ENCODE assay signal across 8 mouse cellular contexts in genomic region chr3:96219191-96219641, GRCm38 (mm10). TPM values are rescaled to one million over a fixed set of nuclear protein-coding genes. Genes with fewer than 3 reads are reported as not detected.
A peak's percentile ranks its signal among the peaks of the same experiment; 100 is the strongest.
DNase-seq lines count a peak whose midpoint lies in the region; ATAC-seq and TF ChIP-seq lines count a peak whose summit lies in the region.

No protein-coding gene starts in this region.

- TF ChIP-seq POLR2A in thymus, adult 2 months (IDR thresholded peaks at IDR 0.05; ENCODE audit: control insufficient read depth, extremely low read depth, insufficient read depth, low read length, poor library complexity) = no peak

- under 1% methylated on average over 12 of the region's 12 CpGs for WGBS in heart, embryonic 15.5 days
- WGBS in limb, embryonic 11.5 days = under 1% methylated on average over 12 of the region's 12 CpGs
- WGBS in midbrain, embryonic 11.5 days = under 1% methylated on average over 12 of the region's 12 CpGs
- under 1% methylated on average over 12 of the region's 12 CpGs for WGBS in thymus, adult 2 months

- H3K4me3 ChIP-seq in layer of hippocampus, adult 2 months = peak overlapping the region; percentile 90
- peak overlapping the region; percentile 68 for H3K4me3 ChIP-seq in heart, embryonic 15.5 days
- peak overlapping the region; percentile 61 for H3K4me3 ChIP-seq in limb, embryonic 11.5 days (ENCODE audit: low read depth, low read length)
- peak overlapping the region; percentile 60 for H3K4me3 ChIP-seq in midbrain, embryonic 11.5 days (ENCODE audit: low read depth, low read length)
- peak overlapping the region; percentile 49 for H3K4me3 ChIP-seq in thymus, adult 2 months (ENCODE audit: control insufficient read depth, insufficient read depth, low read length)

- H3K9ac ChIP-seq in heart, embryonic 15.5 days = peak overlapping the region; percentile 64
- peak overlapping the region; percentile 47 for H3K9ac ChIP-seq in limb, embryonic 11.5 days (ENCODE audit: low read length)
- peak overlapping the region; percentile 94 for H3K9ac ChIP-seq in midbrain, embryonic 11.5 days (ENCODE audit: low read length)

- ATAC-seq in heart, embryonic 15.5 days (replicated peaks; ENCODE audit: insufficient number of reproducible peaks, insufficient read depth, low FRiP score, low read depth) = no peak
- peak; percentile 2; the same call in 1 of the 2 replicates for ATAC-seq in limb, embryonic 11.5 days (ENCODE audit: insufficient number of reproducible peaks, low FRiP score, low TSS enrichment, low read depth)
- peak; percentile 26; the same call in 1 of the 2 replicates for ATAC-seq in midbrain, embryonic 11.5 days (ENCODE audit: low FRiP score)

- peak; percentile 59 for TF ChIP-seq CTCF in layer of hippocampus, adult 2 months (conservative IDR thresholded peaks at IDR 0.05)
- TF ChIP-seq CTCF in thymus, adult 2 months (IDR thresholded peaks at IDR 0.05; ENCODE audit: borderline replicate concordance, control insufficient read depth, extremely low read depth, insufficient read depth, low read length, poor library complexity) = no peak

- H3K4me1 ChIP-seq in heart, embryonic 15.5 days (replicated peaks) = peaks cover 33% of the 10 kb centered on the region
- peaks cover 12% of the 10 kb centered on the region for H3K4me1 ChIP-seq in limb, embryonic 11.5 days (ENCODE audit: control insufficient read depth, insufficient read depth, low read length)
- peaks cover 19% of the 10 kb centered on the region for H3K4me1 ChIP-seq in midbrain, embryonic 11.5 days (ENCODE audit: control insufficient read depth, insufficient read depth, low read length)
- H3K4me1 ChIP-seq in thymus, adult 2 months (replicated peaks; ENCODE audit: control insufficient read depth, insufficient read depth, low read length) = peaks cover 17% of the 10 kb centered on the region

- no peaks in the 10 kb centered on the region for H3K27me3 ChIP-seq in heart, embryonic 15.5 days
- no peaks in the 10 kb centered on the region for H3K27me3 ChIP-seq in limb, embryonic 11.5 days (ENCODE audit: control insufficient read depth, insufficient read depth, low read length)
- no peaks in the 10 kb centered on the region for H3K27me3 ChIP-seq in midbrain, embryonic 11.5 days (ENCODE audit: control insufficient read depth, insufficient read depth, low read length)
- no peaks in the 10 kb centered on the region for H3K27me3 ChIP-seq in thymus, adult 2 months (ENCODE audit: control insufficient read depth, insufficient read depth, low read length)

- peak overlapping the region; percentile 83 for H3K4me2 ChIP-seq in heart, embryonic 15.5 days
- peak overlapping the region; percentile 59 for H3K4me2 ChIP-seq in limb, embryonic 11.5 days (ENCODE audit: low read depth, severe bottlenecking)
- peak overlapping the region; percentile 85 for H3K4me2 ChIP-seq in midbrain, embryonic 11.5 days

- H3K27ac ChIP-seq in layer of hippocampus, adult 2 months = peak overlapping the region; percentile 100
- peak overlapping the region; percentile 99 for H3K27ac ChIP-seq in heart, embryonic 15.5 days
- H3K27ac ChIP-seq in limb, embryonic 11.5 days (replicated peaks; ENCODE audit: low read depth, low read length) = peak overlapping the region; percentile 98
- peak overlapping the region; percentile 96 for H3K27ac ChIP-seq in midbrain, embryonic 11.5 days (ENCODE audit: low read depth, low read length)
- peak overlapping the region; percentile 90 for H3K27ac ChIP-seq in thymus, adult 2 months (ENCODE audit: control insufficient read depth, insufficient read depth, low read length)

- H3K36me3 ChIP-seq in heart, embryonic 15.5 days = no peaks in the 10 kb centered on the region
- no peaks in the 10 kb centered on the region for H3K36me3 ChIP-seq in limb, embryonic 11.5 days (ENCODE audit: control insufficient read depth, insufficient read depth, low read length)
- H3K36me3 ChIP-seq in midbrain, embryonic 11.5 days (ENCODE audit: control insufficient read depth, insufficient read depth, low read length) = no peaks in the 10 kb centered on the region
- H3K36me3 ChIP-seq in thymus, adult 2 months (ENCODE audit: control insufficient read depth, insufficient read depth, low read length) = no peaks in the 10 kb centered on the region

- no peak for DNase-seq in layer of hippocampus, adult 2 months (ENCODE audit: low spot score in 2 of 2)
- DNase-seq in layer of hippocampus, postnatal 25 days (ENCODE audit: extremely low spot score in 1 of 2, low spot score in 1 of 2) = no peak
- peak; percentile 46 to 57 for DNase-seq in cerebellum, postnatal 14 days
- peak; percentile 67 for DNase-seq in limb, embryonic 11.5 days (ENCODE audit: low spot score)
- peak; percentile 95 for DNase-seq in midbrain, embryonic 11.5 days (ENCODE audit: low spot score, missing footprints)
- peak; percentile 56 for DNase-seq in thymus, adult 2 months
- no peak for DNase-seq in testis, postnatal 14 days (ENCODE audit: low spot score)

- H3K9me3 ChIP-seq in heart, embryonic 15.5 days (replicated peaks) = no peaks in the 10 kb centered on the region
- H3K9me3 ChIP-seq in limb, embryonic 11.5 days (ENCODE audit: control insufficient read depth, low read length) = no peaks in the 10 kb centered on the region
- H3K9me3 ChIP-seq in midbrain, embryonic 11.5 days (ENCODE audit: control insufficient read depth, low read length) = no peaks in the 10 kb centered on the region

RNA-seq across cellular contexts. Expression of gene Bola1, which starts 0.3 kb away (rescaled TPM):
- 10 to 100 TPM; 16.2 to 16.7 TPM for total RNA-seq in layer of hippocampus, adult 2 months (2021)
- 10 to 100 TPM; 16.5 to 17.9 TPM for total RNA-seq in layer of hippocampus, postnatal 25 days (2021)
- 40.7 and 40.8 TPM in 2 replicates for polyA plus RNA-seq in heart, embryonic 15.5 days (2015; fragmentation: Nextera tagmentation; extraction: Ambion mirVana)
- polyA plus RNA-seq in limb, embryonic 11.5 days (2014; fragmentation: Nextera tagmentation; extraction: Ambion mirVana) = 68.2 and 68.9 TPM in 2 replicates
- polyA plus RNA-seq in midbrain, embryonic 11.5 days (2014; fragmentation: Nextera tagmentation; extraction: Ambion mirVana) = 70.4 and 83.9 TPM in 2 replicates
- polyA plus RNA-seq in thymus, adult 2 months (2012; rRNA removed) = 54.1 and 55.4 TPM in 2 replicates

RNA-seq across cellular contexts. Expression of gene Hist2h2ab, which starts 0.4 kb away (rescaled TPM):
- total RNA-seq in layer of hippocampus, adult 2 months (2021) = 10 to 100 TPM in 1 of 2 experiments, 1 to 10 TPM in 1; 9.3 to 12.7 TPM
- 1 to 10 TPM; 8.5 to 9.2 TPM for total RNA-seq in layer of hippocampus, postnatal 25 days (2021)
- 0.43 TPM in 1 of 2 replicates, not detected in the other for polyA plus RNA-seq in heart, embryonic 15.5 days (2015; fragmentation: Nextera tagmentation; extraction: Ambion mirVana)
- polyA plus RNA-seq in limb, embryonic 11.5 days (2014; fragmentation: Nextera tagmentation; extraction: Ambion mirVana) = 1.6 TPM in 1 of 2 replicates, not detected in the other
- 0.86 and 1.7 TPM in 2 replicates for polyA plus RNA-seq in midbrain, embryonic 11.5 days (2014; fragmentation: Nextera tagmentation; extraction: Ambion mirVana)
- polyA plus RNA-seq in thymus, adult 2 months (2012; rRNA removed) = 6.1 and 15.8 TPM in 2 replicates

RNA-seq across cellular contexts. Expression of gene Hist2h2ac, which starts 1.5 kb away (rescaled TPM):
- total RNA-seq in layer of hippocampus, adult 2 months (2021) = 10 to 100 TPM; 21.9 to 28.0 TPM
- total RNA-seq in layer of hippocampus, postnatal 25 days (2021) = 10 to 100 TPM; 23.0 to 27.5 TPM
- polyA plus RNA-seq in heart, embryonic 15.5 days (2015; fragmentation: Nextera tagmentation; extraction: Ambion mirVana) = 5.3 and 5.5 TPM in 2 replicates
- polyA plus RNA-seq in limb, embryonic 11.5 days (2014; fragmentation: Nextera tagmentation; extraction: Ambion mirVana) = 12.6 and 13.5 TPM in 2 replicates
- 12.7 and 16.0 TPM in 2 replicates for polyA plus RNA-seq in midbrain, embryonic 11.5 days (2014; fragmentation: Nextera tagmentation; extraction: Ambion mirVana)
- polyA plus RNA-seq in thymus, adult 2 months (2012; rRNA removed) = 149 and 173 TPM in 2 replicates

RNA-seq across cellular contexts. Expression of gene Hist2h2be, which starts 1.7 kb away (rescaled TPM):
- total RNA-seq in layer of hippocampus, adult 2 months (2021) = 1 to 10 TPM; 7.6 to 7.9 TPM
- total RNA-seq in layer of hippocampus, postnatal 25 days (2021) = 1 to 10 TPM; 5.6 to 5.9 TPM
- polyA plus RNA-seq in heart, embryonic 15.5 days (2015; fragmentation: Nextera tagmentation; extraction: Ambion mirVana) = 7.3 and 8.1 TPM in 2 replicates
- polyA plus RNA-seq in limb, embryonic 11.5 days (2014; fragmentation: Nextera tagmentation; extraction: Ambion mirVana) = 7.2 and 7.6 TPM in 2 replicates
- polyA plus RNA-seq in midbrain, embryonic 11.5 days (2014; fragmentation: Nextera tagmentation; extraction: Ambion mirVana) = 14.0 and 15.0 TPM in 2 replicates
- polyA plus RNA-seq in thymus, adult 2 months (2012; rRNA removed) = 14.7 and 16.7 TPM in 2 replicates

RNA-seq across cellular contexts. Expression of gene Hist2h3c2, which starts 19.7 kb away (rescaled TPM):
- total RNA-seq in layer of hippocampus, adult 2 months (2021) = 10 to 100 TPM; 11.4 to 12.3 TPM
- total RNA-seq in layer of hippocampus, postnatal 25 days (2021) = 10 to 100 TPM in 1 of 2 experiments, 1 to 10 TPM in 1; 9.9 to 11.0 TPM
- 3.9 and 5.1 TPM in 2 replicates for polyA plus RNA-seq in heart, embryonic 15.5 days (2015; fragmentation: Nextera tagmentation; extraction: Ambion mirVana)
- polyA plus RNA-seq in limb, embryonic 11.5 days (2014; fragmentation: Nextera tagmentation; extraction: Ambion mirVana) = 9.2 and 10.6 TPM in 2 replicates
- polyA plus RNA-seq in midbrain, embryonic 11.5 days (2014; fragmentation: Nextera tagmentation; extraction: Ambion mirVana) = 10.6 and 13.8 TPM in 2 replicates
- 1,020 and 1,654 TPM in 2 replicates for polyA plus RNA-seq in thymus, adult 2 months (2012; rRNA removed)

Comparison
In these comparisons a context has a peak if more than half of its experiments do, and no peak if none do; other contexts are left out.
1. DNase-seq: peak in cerebellum, postnatal 14 days (2 of 2), limb, embryonic 11.5 days (single experiment), midbrain, embryonic 11.5 days (single experiment) and thymus, adult 2 months (single experiment); none in layer of hippocampus, adult 2 months (0 of 2), layer of hippocampus, postnatal 25 days (0 of 2) and testis, postnatal 14 days (single experiment).
2. Peak in every context shown above with its lines, with median percentiles within 50 percentile points of each other: H3K27ac ChIP-seq, H3K4me3 ChIP-seq, H3K4me2 ChIP-seq and H3K9ac ChIP-seq.